Mouse (Mus musculus): ENCODE results near the gene Umps. TPM values are rescaled to one million over a fixed set of nuclear protein-coding genes. Genes with fewer than 3 reads are reported as not detected.
A peak's percentile ranks its signal among the peaks of the same experiment; 100 is the strongest.

Gene Umps
- polyA plus RNA-seq, 1 experiment: 18.9 TPM

DNA sequence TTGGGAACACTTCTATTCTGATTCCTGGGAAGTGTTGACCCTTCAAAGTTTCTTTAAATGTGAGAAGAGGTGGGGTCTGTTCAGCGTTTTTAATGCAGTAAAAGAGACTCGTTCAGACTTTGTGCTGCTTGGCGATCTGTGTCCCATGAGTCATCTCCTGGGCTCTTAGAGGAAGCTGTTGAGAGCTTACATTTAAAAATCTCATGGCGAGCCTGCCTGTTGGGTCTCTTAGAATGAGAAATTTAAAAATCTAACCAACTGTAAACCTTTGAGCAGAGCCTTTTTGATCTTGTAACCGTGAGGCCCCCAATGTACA is 43.9 kb downstream of the Umps start:
- peak overlapping the region; percentile 60 for H3K4me2 ChIP-seq (ENCODE audit: low read depth)
- H3K27me3 ChIP-seq (ENCODE audit: control insufficient read depth, insufficient read depth, insufficient read length): no peaks in the 10 kb centered on the region
- peaks cover 9% of the 10 kb centered on the region for H3K36me3 ChIP-seq (ENCODE audit: control insufficient read depth, insufficient read depth)
- H3ac ChIP-seq (ENCODE audit: control insufficient read depth, insufficient read length): no peak overlapping the region
- no peaks in the 10 kb centered on the region for H3K79me2 ChIP-seq (ENCODE audit: control insufficient read depth, insufficient read depth)
- H3K4me3 ChIP-seq: no peak overlapping the region
- TF ChIP-seq MYOD1 (IDR thresholded peaks at IDR 0.05; ENCODE audit: control insufficient read depth in 1 of 3, insufficient read length in 2 of 3, low read depth in 2 of 3): no peak
- no peak for TF ChIP-seq REST (IDR thresholded peaks at IDR 0.05; ENCODE audit: insufficient read depth, insufficient read length)
- TF ChIP-seq POLR2A (IDR thresholded peaks at IDR 0.05; ENCODE audit: insufficient read length, low read depth): no peak
- TF ChIP-seq E2F4 (IDR thresholded peaks at IDR 0.05; ENCODE audit: insufficient read depth): no peak
- no peak for TF ChIP-seq POLR2AphosphoS2 (IDR thresholded peaks at IDR 0.05; ENCODE audit: insufficient read length, low read depth)
- TF ChIP-seq CEBPB (IDR thresholded peaks at IDR 0.05; ENCODE audit: insufficient read depth, poor library complexity, severe bottlenecking): no peak
- TF ChIP-seq MYOG (IDR thresholded peaks at IDR 0.05; ENCODE audit: control insufficient read depth in 1 of 3, insufficient read depth in 1 of 3, insufficient read length in 2 of 3, low read depth in 2 of 3): no peak
- TF ChIP-seq TCF12 (IDR thresholded peaks at IDR 0.05; ENCODE audit: insufficient read depth, poor library complexity, severe bottlenecking): no peak
- no peak for TF ChIP-seq MAX (IDR thresholded peaks at IDR 0.05; ENCODE audit: low read depth)
- TF ChIP-seq USF1 (IDR thresholded peaks at IDR 0.05; ENCODE audit: low read depth): no peak
- no peak for TF ChIP-seq SRF (IDR thresholded peaks at IDR 0.05; ENCODE audit: control insufficient read depth, insufficient read length, low read depth)
- no peak for TF ChIP-seq TCF3 (IDR thresholded peaks at IDR 0.05; ENCODE audit: insufficient read length, low read depth)

DNA sequence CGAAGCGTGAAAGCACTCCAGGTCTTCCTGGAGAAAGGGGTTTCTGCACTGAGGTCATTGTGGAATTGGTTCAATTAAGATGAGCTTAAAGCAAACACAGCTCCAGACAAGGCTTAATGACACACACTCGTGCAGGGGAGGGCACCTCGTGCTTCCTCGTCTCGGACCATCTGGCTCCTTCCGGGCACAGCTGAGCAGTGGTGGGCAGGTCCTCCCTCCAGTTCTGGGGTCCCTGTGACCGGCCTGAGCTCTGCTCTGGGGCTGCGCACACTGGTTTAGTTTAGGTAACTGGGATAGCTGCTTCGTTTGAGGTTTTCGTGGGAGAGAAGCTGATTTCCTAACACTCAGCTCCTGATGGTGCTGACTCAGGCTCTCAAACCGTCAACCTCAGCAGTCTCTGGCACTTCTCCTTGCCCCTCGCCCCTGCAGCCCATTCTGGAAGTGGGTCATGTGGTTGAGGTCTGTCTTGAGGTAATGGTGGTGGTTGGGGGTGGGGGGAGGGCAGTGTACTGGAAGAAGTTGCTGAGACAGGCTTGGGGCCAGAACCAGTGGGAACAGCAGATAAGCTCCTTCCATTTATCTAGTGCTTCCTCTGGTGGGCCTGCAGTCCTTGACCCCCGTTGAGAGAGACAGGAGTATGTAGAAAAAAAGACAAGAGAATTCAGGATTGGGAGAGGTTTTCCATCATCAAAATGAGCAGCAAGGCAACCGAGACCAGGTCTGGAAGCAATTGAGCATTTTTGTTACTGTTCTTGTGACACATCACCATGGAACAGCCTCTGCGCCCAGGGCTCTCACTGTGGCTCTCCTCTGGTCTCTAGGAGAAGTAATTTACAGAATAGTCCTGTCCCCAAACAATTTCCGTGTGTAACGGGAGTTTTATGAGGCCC is 44.5 kb downstream of the Umps start:
- Histone ChIP-seq H3K79me2 (ENCODE audit: control insufficient read depth, insufficient read depth) (no peaks in the 10 kb centered on the region), H3K27me3 (ENCODE audit: control insufficient read depth, insufficient read depth, insufficient read length) (no peaks in the 10 kb centered on the region), H3ac (ENCODE audit: control insufficient read depth, insufficient read length) (no peak overlapping the region), H3K4me3 (no peak overlapping the region), H3K4me2 (ENCODE audit: low read depth) (peak overlapping the region; percentile 60), H3K36me3 (ENCODE audit: control insufficient read depth, insufficient read depth) (peaks cover 9% of the 10 kb centered on the region)
- peak in 1 of 3 experiments; percentile 32 for TF ChIP-seq MYOD1 (IDR thresholded peaks at IDR 0.05; ENCODE audit: control insufficient read depth in 1 of 3, insufficient read length in 2 of 3, low read depth in 2 of 3)
- TF ChIP-seq MYOG (IDR thresholded peaks at IDR 0.05; ENCODE audit: control insufficient read depth in 1 of 3, insufficient read depth in 1 of 3, insufficient read length in 2 of 3, low read depth in 2 of 3): peak in 1 of 3 experiments; percentile 41
- TF ChIP-seq USF1 (IDR thresholded peaks at IDR 0.05; ENCODE audit: low read depth): no peak
- TF ChIP-seq CEBPB (IDR thresholded peaks at IDR 0.05; ENCODE audit: insufficient read depth, poor library complexity, severe bottlenecking): 0 out of 2 replicates have a peak, but pooled peaks have one; percentile 35
- TF ChIP-seq TCF3 (IDR thresholded peaks at IDR 0.05; ENCODE audit: insufficient read length, low read depth): no peak
- TF ChIP-seq POLR2AphosphoS2 (IDR thresholded peaks at IDR 0.05; ENCODE audit: insufficient read length, low read depth): no peak

DNA sequence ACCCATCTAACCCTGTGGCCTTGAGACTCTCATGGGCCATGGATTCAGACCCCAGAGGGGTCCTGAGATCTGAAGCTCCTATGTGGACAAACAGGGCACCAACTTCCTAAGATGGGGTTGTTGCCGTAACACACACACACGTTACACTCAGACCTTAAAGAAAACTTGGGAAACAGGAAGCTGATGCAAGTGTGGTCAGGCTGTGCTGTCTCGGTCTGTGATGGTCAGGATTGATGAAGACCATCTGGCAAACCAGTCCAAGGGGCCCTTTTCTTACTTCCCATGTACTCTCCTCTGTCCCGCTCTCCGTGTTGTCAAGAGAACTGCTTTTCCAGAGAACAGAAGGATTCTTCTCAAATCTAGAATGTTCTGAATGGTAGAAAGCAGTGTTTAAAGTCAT is 45.3 kb downstream of the Umps start:
- Histone ChIP-seq H3K27me3 (ENCODE audit: control insufficient read depth, insufficient read depth, insufficient read length) (no peaks in the 10 kb centered on the region), H3K36me3 (ENCODE audit: control insufficient read depth, insufficient read depth) (peaks cover 9% of the 10 kb centered on the region), H3K79me2 (ENCODE audit: control insufficient read depth, insufficient read depth) (no peaks in the 10 kb centered on the region), H3ac (ENCODE audit: control insufficient read depth, insufficient read length) (no peak overlapping the region), H3K4me2 (ENCODE audit: low read depth) (peak overlapping the region; percentile 21), H3K4me3 (no peak overlapping the region)
- TF ChIP-seq POLR2A (IDR thresholded peaks at IDR 0.05; ENCODE audit: insufficient read length, low read depth) (no peak), CEBPB (IDR thresholded peaks at IDR 0.05; ENCODE audit: insufficient read depth, poor library complexity, severe bottlenecking) (0 out of 2 replicates have a peak, but pooled peaks have one; percentile 2)

DNA sequence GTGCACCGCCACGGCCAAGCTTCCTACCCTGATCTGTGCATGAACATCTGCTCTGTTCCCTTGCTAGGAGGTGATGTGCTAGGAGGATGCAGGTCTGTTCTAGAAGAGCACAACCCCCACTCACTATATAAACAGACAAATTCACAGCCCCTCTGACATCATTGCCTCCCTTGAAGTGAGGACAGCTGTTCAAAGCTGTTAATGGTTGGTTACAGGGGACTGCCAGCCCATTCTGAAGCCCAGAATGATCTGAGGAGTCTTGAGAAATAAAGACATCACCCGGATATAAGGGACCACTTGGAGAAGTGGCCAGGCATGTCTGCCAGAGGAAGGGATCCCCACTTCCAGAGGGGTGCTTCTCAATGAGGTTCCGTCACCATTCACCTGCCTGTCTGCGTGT is 48.9 kb downstream of the Umps start:
- Histone ChIP-seq H3K36me3 (ENCODE audit: control insufficient read depth, insufficient read depth) (peaks cover 4% of the 10 kb centered on the region), H3K79me2 (ENCODE audit: control insufficient read depth, insufficient read depth) (no peaks in the 10 kb centered on the region), H3K4me3 (no peak overlapping the region), H3K27me3 (ENCODE audit: control insufficient read depth, insufficient read depth, insufficient read length) (no peaks in the 10 kb centered on the region), H3K4me2 (ENCODE audit: low read depth) (peak overlapping the region; percentile 75), H3ac (ENCODE audit: control insufficient read depth, insufficient read length) (no peak overlapping the region)
- TF ChIP-seq POLR2A (IDR thresholded peaks at IDR 0.05; ENCODE audit: insufficient read length, low read depth) (no peak), MYOG (IDR thresholded peaks at IDR 0.05; ENCODE audit: control insufficient read depth in 1 of 3, insufficient read depth in 1 of 3, insufficient read length in 2 of 3, low read depth in 2 of 3) (no peak), MYOD1 (IDR thresholded peaks at IDR 0.05; ENCODE audit: control insufficient read depth in 1 of 3, insufficient read length in 2 of 3, low read depth in 2 of 3) (peak in 2 of 3 experiments; percentile 81 to 82)

DNA sequence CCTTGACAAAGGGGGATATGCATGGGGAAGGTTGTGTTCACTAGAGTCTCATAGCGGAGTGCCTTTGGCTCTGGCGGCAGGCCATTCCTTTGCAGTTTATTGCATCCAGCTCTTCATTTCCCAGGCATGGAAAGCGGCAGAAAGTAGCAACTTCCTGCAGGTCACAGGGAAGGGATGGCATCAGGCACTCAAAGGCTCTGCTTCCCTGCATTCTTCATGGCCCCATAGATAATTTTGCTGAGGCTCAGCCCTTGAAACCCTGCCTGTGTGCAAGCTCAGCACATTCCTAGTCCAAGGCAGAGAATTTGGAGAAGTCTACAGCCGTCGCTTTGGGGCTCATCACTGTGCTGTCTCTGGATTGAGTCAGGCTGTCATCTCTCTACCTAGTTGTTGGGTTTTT is 49.4 kb downstream of the Umps start:
- H3K36me3 ChIP-seq (ENCODE audit: control insufficient read depth, insufficient read depth): peaks cover 4% of the 10 kb centered on the region
- H3K79me2 ChIP-seq (ENCODE audit: control insufficient read depth, insufficient read depth): no peaks in the 10 kb centered on the region
- no peaks in the 10 kb centered on the region for H3K27me3 ChIP-seq (ENCODE audit: control insufficient read depth, insufficient read depth, insufficient read length)
- no peak overlapping the region for H3K4me3 ChIP-seq
- no peak for TF ChIP-seq POLR2AphosphoS2 (IDR thresholded peaks at IDR 0.05; ENCODE audit: insufficient read length, low read depth)
- TF ChIP-seq CEBPB (IDR thresholded peaks at IDR 0.05; ENCODE audit: insufficient read depth, poor library complexity, severe bottlenecking): no peak
- TF ChIP-seq MYOG (IDR thresholded peaks at IDR 0.05; ENCODE audit: control insufficient read depth in 1 of 3, insufficient read depth in 1 of 3, insufficient read length in 2 of 3, low read depth in 2 of 3): no peak
- no peak for TF ChIP-seq E2F4 (IDR thresholded peaks at IDR 0.05; ENCODE audit: insufficient read depth)
- no peak for TF ChIP-seq SRF (IDR thresholded peaks at IDR 0.05; ENCODE audit: control insufficient read depth, insufficient read length, low read depth)
- no peak for TF ChIP-seq MAX (IDR thresholded peaks at IDR 0.05; ENCODE audit: low read depth)
- no peak for TF ChIP-seq POLR2A (IDR thresholded peaks at IDR 0.05; ENCODE audit: insufficient read length, low read depth)
- TF ChIP-seq REST (IDR thresholded peaks at IDR 0.05; ENCODE audit: insufficient read depth, insufficient read length): no peak
- TF ChIP-seq TCF12 (IDR thresholded peaks at IDR 0.05; ENCODE audit: insufficient read depth, poor library complexity, severe bottlenecking): no peak
- no peak for TF ChIP-seq MYOD1 (IDR thresholded peaks at IDR 0.05; ENCODE audit: control insufficient read depth in 1 of 3, insufficient read length in 2 of 3, low read depth in 2 of 3)
- TF ChIP-seq TCF3 (IDR thresholded peaks at IDR 0.05; ENCODE audit: insufficient read length, low read depth): no peak
- TF ChIP-seq USF1 (IDR thresholded peaks at IDR 0.05; ENCODE audit: low read depth): no peak
- no peak overlapping the region for H3ac ChIP-seq (ENCODE audit: control insufficient read depth, insufficient read length)
- H3K4me2 ChIP-seq (ENCODE audit: low read depth): peak overlapping the region; percentile 75
